28 mouse cellular contexts compared by ENCODE assay signal in the genomic region with DNA sequence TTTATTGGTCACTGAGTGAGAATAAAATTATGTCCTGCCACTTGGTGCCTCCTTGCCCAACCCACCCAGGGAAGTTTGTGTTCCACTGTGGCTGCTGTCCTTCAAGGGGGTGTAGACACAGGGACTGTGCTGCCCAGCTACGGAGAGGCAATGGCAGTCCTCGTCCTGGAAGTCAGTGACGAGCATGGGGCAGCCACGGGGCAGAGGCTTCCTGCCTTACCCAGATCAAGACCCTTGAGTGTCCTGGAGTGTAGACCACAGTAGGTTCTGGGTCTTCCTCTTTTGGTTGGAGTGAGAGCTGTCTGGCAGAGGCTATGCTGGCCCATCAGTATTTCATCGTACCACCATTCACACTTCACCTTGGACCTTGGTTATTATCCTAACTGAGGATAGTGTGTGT. TPM values are rescaled to one million over a fixed set of nuclear protein-coding genes. Genes with fewer than 3 reads are reported as not detected.
DNase-seq lines count a peak whose midpoint lies in the region; ATAC-seq lines count a peak whose summit lies in the region.
"Had no signal": no experiment of that assay in that cellular context is flagged by ENCODE, and none has a peak within 500 bp of the region (broad histone marks: within the 10 kb centered on the region; RNA-seq: fewer than 3 reads in every experiment).

No protein-coding gene starts in this region.

- H3K9ac ChIP-seq in hindbrain, embryonic 12.5 days: no peak overlapping the region
- H3K9ac ChIP-seq: embryonic facial prominence, embryonic 13.5 days; embryonic facial prominence, embryonic 15.5 days; forebrain, embryonic 12.5 days had no signal

- H3K4me3 ChIP-seq in hindbrain, embryonic 12.5 days: no peak overlapping the region
- H3K4me3 ChIP-seq: embryonic facial prominence, embryonic 13.5 days; embryonic facial prominence, embryonic 15.5 days; erythroblast, embryonic 14.5 days; forebrain, embryonic 10.5 days; forebrain, embryonic 12.5 days had no signal

- H3K4me2 ChIP-seq in hindbrain, embryonic 12.5 days (replicated peaks): no peak overlapping the region
- H3K4me2 ChIP-seq: embryonic facial prominence, embryonic 13.5 days; embryonic facial prominence, embryonic 15.5 days; forebrain, embryonic 12.5 days had no signal

- H3K36me3 ChIP-seq in hindbrain, embryonic 12.5 days: no peaks in the 10 kb centered on the region
- H3K36me3 ChIP-seq: embryonic facial prominence, embryonic 13.5 days; embryonic facial prominence, embryonic 15.5 days; forebrain, embryonic 10.5 days; forebrain, embryonic 12.5 days; G1E had no signal

- WGBS in hindbrain, embryonic 12.5 days: 81% methylated on average over 5 of the region's 5 CpGs

- peak; percentile 79 for DNase-seq in heart, adult 11 months
- DNase-seq in heart, adult 8-10 months (ENCODE audit: low spot score): no peak
- no peak for DNase-seq in adipocyte (ENCODE audit: low spot score)
- DNase-seq: adrenal gland, adult 2 months; adrenal gland, postnatal 10 days; adrenal gland, postnatal 25 days; B cell, adult 2 months; cerebellum, adult 11 months; cerebellum, adult 18-20 months; cerebellum, adult 8-10 months; cerebellum, postnatal 10 days; cerebellum, postnatal 25 days; embryo, embryonic 11 days had no signal

- H3K9me3 ChIP-seq in hindbrain, embryonic 12.5 days (replicated peaks): no peaks in the 10 kb centered on the region
- H3K9me3 ChIP-seq: embryonic facial prominence, embryonic 13.5 days; embryonic facial prominence, embryonic 15.5 days; forebrain, embryonic 10.5 days; forebrain, embryonic 12.5 days had no signal

- H3K27me3 ChIP-seq in hindbrain, embryonic 12.5 days: no peaks in the 10 kb centered on the region
- H3K27me3 ChIP-seq: CH12.LX; embryonic facial prominence, embryonic 13.5 days; embryonic facial prominence, embryonic 15.5 days; forebrain, embryonic 12.5 days; Patski had no signal

- no peak overlapping the region for H3K27ac ChIP-seq in hindbrain, embryonic 12.5 days
- H3K27ac ChIP-seq: embryonic facial prominence, embryonic 13.5 days; embryonic facial prominence, embryonic 15.5 days; forebrain, embryonic 10.5 days; forebrain, embryonic 12.5 days had no signal

- peak; percentile 72 for ATAC-seq in common myeloid progenitor, adult 5-6 weeks (replicated peaks; ENCODE audit: low read depth, poor library complexity, severe bottlenecking)
- ATAC-seq in hematopoietic stem cell, adult 5-6 weeks (replicated peaks in 1 of 2; ENCODE audit: insufficient read depth in 1 of 2, low FRiP score in 2 of 2, low TSS enrichment in 1 of 2, low read depth in 1 of 2, poor library complexity in 2 of 2, severe bottlenecking in 2 of 2): peak; percentile 57 to 61
- no peak for ATAC-seq in hindbrain, embryonic 12.5 days (ENCODE audit: low FRiP score)
- ATAC-seq: activated CD4-positive, CD25-positive, alpha-beta regulatory T cell, adult 4 months; CD4-positive, CD25-positive, alpha-beta regulatory T cell, adult 4 months; forebrain, embryonic 14.5 days; forebrain, embryonic 16.5 days; Patski had no signal

- peaks cover 13% of the 10 kb centered on the region for H3K4me1 ChIP-seq in hindbrain, embryonic 12.5 days

RNA-seq across cellular contexts. Expression of gene Retreg1, which starts 37.2 kb away (rescaled TPM):
- total RNA-seq in heart, adult 8-10 months (2022): 100 to 1,000 TPM; 197 to 344 (median 283) TPM
- 77.9 and 95.7 TPM in 2 replicates for total RNA-seq in common myeloid progenitor, adult 5-6 weeks (2017)
- total RNA-seq in hematopoietic stem cell, adult 5-6 weeks (2017): 200 and 209 TPM in 2 replicates
- 4.5 and 4.7 TPM in 2 replicates for polyA plus RNA-seq in hindbrain, embryonic 12.5 days (2016; fragmentation: Nextera tagmentation; extraction: Ambion mirVana)
- polyA plus RNA-seq: erythroblast, embryonic 14.5 days; G1E had no signal
